Mouse (Mus musculus) E14TG2a.4 (cell line): Measurements from ENCODE around the gene Nt5dc3.

Experiments
- CTCF ChIP-seq: conservative IDR thresholded peaks from 2 replicates; pipeline ENCODE4 v1.5.1; 2014; ENCODE audit warnings: low read length
- NANOG ChIP-seq: IDR thresholded peaks from 2 replicates; pipeline ENCODE4 v1.6.1; 2014; ENCODE audit warnings: borderline replicate concordance, low read length, mixed read lengths
- POU5F1 ChIP-seq: IDR thresholded peaks from 2 replicates; pipeline ENCODE4 v1.6.1; 2014; ENCODE audit warnings: low read length, borderline replicate concordance

- TF ChIP-seq CTCF (no peak), POU5F1 (no peak), NANOG (no peak)
Measured at GRCm38 (mm10) chr10:86821014-86821413, 42.2 kb downstream of the Nt5dc3 start.
